Mouse (Mus musculus): ENCODE measurements around the gene Slc20a1. TPM values are rescaled to one million over a fixed set of nuclear protein-coding genes. Genes with fewer than 3 reads are reported as not detected.

The Slc20a1 gene
- 70.7 and 72.8 TPM in 2 replicates for polyA plus RNA-seq (2014; fragmentation: Nextera tagmentation; extraction: Ambion mirVana)

GRCm38 (mm10) chr2:129198436-129199327 lies at the start of gene Slc20a1:
TSS of gene Slc20a1 (plus strand) at chr2:129198764.
- Histone ChIP-seq H3K27me3 (ENCODE audit: control insufficient read depth, insufficient read depth, low read length) (no peaks in the 10 kb centered on the region), H3K36me3 (ENCODE audit: control insufficient read depth, insufficient read depth, low read length) (peaks cover 3% of the 10 kb centered on the region; the same call in 1 of the 2 replicates), H3K4me3 (ENCODE audit: low read depth, low read length) (peak within 1 kb of the TSS; percentile 88), H3K4me2 (ENCODE audit: low read depth, low read length, severe bottlenecking) (peak within 1 kb of the TSS; percentile 94), H3K9ac (ENCODE audit: low read length) (peak within 1 kb of the TSS; percentile 98), H3K9me3 (ENCODE audit: control insufficient read depth, low read length) (no peaks in the 10 kb centered on the region), H3K4me1 (replicated peaks; ENCODE audit: control insufficient read depth, insufficient read depth, low read length) (peaks cover 5% of the 10 kb centered on the region; the same call in 1 of the 2 replicates), H3K27ac (ENCODE audit: low read depth, low read length) (peak within 1 kb of the TSS; percentile 85)
- peak; percentile 99 for ATAC-seq (replicated peaks; ENCODE audit: low FRiP score)
- WGBS, result under 1% methylated on average over 82 of the region's 96 CpGs
- peak; percentile 100 for DNase-seq (ENCODE audit: low spot score)

- Histone ChIP-seq H3K4me1 (replicated peaks; ENCODE audit: control insufficient read depth, insufficient read depth, low read length) (no peaks in the 10 kb centered on the region), H3K9ac (ENCODE audit: low read length) (no peak overlapping the region), H3K9me3 (ENCODE audit: control insufficient read depth, low read length) (no peaks in the 10 kb centered on the region), H3K36me3 (ENCODE audit: control insufficient read depth, insufficient read depth, low read length) (no peaks in the 10 kb centered on the region), H3K27me3 (ENCODE audit: control insufficient read depth, insufficient read depth, low read length) (no peaks in the 10 kb centered on the region), H3K27ac (ENCODE audit: low read depth, low read length) (no peak overlapping the region), H3K4me3 (ENCODE audit: low read depth, low read length) (no peak overlapping the region), H3K4me2 (ENCODE audit: low read depth, low read length, severe bottlenecking) (no peak overlapping the region)
- ATAC-seq (replicated peaks; ENCODE audit: low FRiP score) (0 out of 2 replicates have a peak, but pooled peaks have one; percentile 44), DNase-seq (ENCODE audit: low spot score) (no peak)
- 45% methylated on average over 2 of the region's 2 CpGs for WGBS
Observed at GRCm38 (mm10) chr2:129148836-129149235, 49.7 kb upstream of the Slc20a1 start.

DNA sequence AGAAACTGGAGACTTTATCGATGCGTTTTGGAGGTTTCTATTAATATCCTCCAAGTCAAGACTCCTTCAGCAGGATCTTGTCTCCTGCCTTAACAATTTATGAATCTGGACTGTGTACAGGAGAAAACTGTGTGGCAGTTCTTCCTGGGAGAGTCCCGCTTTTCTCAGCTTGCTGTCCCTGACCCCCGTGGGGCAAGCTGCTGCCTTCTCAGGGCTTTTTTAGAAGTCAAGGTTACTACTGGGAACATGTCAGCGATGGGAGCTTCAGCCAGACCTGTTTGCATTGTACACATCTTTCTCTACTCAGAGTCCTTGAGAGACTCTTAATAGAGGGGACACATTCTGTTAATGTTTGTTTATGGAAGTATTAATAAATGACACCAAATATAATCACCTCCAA lies 48.2 kb upstream of the Slc20a1 start:
- H3K27me3 ChIP-seq (ENCODE audit: control insufficient read depth, insufficient read depth, low read length), result no peaks in the 10 kb centered on the region
- no peak overlapping the region for H3K4me3 ChIP-seq (ENCODE audit: low read depth, low read length)
- no peaks in the 10 kb centered on the region for H3K9me3 ChIP-seq (ENCODE audit: control insufficient read depth, low read length)
- H3K9ac ChIP-seq (ENCODE audit: low read length), result no peak overlapping the region
- H3K36me3 ChIP-seq (ENCODE audit: control insufficient read depth, insufficient read depth, low read length), result no peaks in the 10 kb centered on the region
- H3K27ac ChIP-seq (ENCODE audit: low read depth, low read length), result no peak overlapping the region
- no peak for DNase-seq (ENCODE audit: low spot score)
- no peak for ATAC-seq (replicated peaks; ENCODE audit: low FRiP score)
- H3K4me1 ChIP-seq (replicated peaks; ENCODE audit: control insufficient read depth, insufficient read depth, low read length), result no peaks in the 10 kb centered on the region
- H3K4me2 ChIP-seq (ENCODE audit: low read depth, low read length, severe bottlenecking), result no peak overlapping the region
- 83% methylated on average over 5 of the region's 5 CpGs for WGBS

- ATAC-seq (replicated peaks; ENCODE audit: low FRiP score), result no peak
- H3K4me3 ChIP-seq (ENCODE audit: low read depth, low read length), result no peak overlapping the region
- no peaks in the 10 kb centered on the region for H3K36me3 ChIP-seq (ENCODE audit: control insufficient read depth, insufficient read depth, low read length)
- no peak overlapping the region for H3K9ac ChIP-seq (ENCODE audit: low read length)
- H3K4me1 ChIP-seq (replicated peaks; ENCODE audit: control insufficient read depth, insufficient read depth, low read length), result no peaks in the 10 kb centered on the region
- WGBS, result 93% methylated on average over 9 of the region's 9 CpGs
- H3K4me2 ChIP-seq (ENCODE audit: low read depth, low read length, severe bottlenecking), result no peak overlapping the region
- no peak overlapping the region for H3K27ac ChIP-seq (ENCODE audit: low read depth, low read length)
- no peaks in the 10 kb centered on the region for H3K27me3 ChIP-seq (ENCODE audit: control insufficient read depth, insufficient read depth, low read length)
- H3K9me3 ChIP-seq (ENCODE audit: control insufficient read depth, low read length), result no peaks in the 10 kb centered on the region
- DNase-seq (ENCODE audit: low spot score), result no peak
Observed at GRCm38 (mm10) chr2:129151111-129151510, 47.5 kb upstream of the Slc20a1 start.

DNA sequence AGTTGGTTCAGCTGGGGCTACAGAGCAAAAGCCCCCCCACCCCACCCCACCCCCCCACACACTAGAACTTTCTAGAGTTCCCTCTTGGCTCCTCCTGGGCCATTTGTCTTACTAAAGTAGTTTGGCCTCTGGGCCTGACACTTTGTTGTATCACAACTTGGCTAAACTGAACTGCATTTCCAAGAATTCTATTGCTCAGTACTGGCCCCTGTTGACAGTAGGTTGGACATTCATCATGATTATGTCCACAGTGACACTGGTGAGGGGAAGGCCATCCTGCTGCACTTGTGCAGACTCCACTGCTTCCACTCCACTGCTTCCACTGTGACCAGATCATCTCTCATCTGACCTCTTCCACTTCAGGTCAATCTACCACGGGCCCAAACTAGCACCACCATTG lies 45.8 kb upstream of the Slc20a1 start:
- Histone ChIP-seq H3K9ac (ENCODE audit: low read length) (no peak overlapping the region), H3K4me3 (ENCODE audit: low read depth, low read length) (no peak overlapping the region), H3K4me2 (ENCODE audit: low read depth, low read length, severe bottlenecking) (no peak overlapping the region), H3K36me3 (ENCODE audit: control insufficient read depth, insufficient read depth, low read length) (no peaks in the 10 kb centered on the region), H3K27me3 (ENCODE audit: control insufficient read depth, insufficient read depth, low read length) (no peaks in the 10 kb centered on the region), H3K27ac (ENCODE audit: low read depth, low read length) (no peak overlapping the region), H3K9me3 (ENCODE audit: control insufficient read depth, low read length) (no peaks in the 10 kb centered on the region), H3K4me1 (replicated peaks; ENCODE audit: control insufficient read depth, insufficient read depth, low read length) (no peaks in the 10 kb centered on the region)
- 85% methylated on average over 1 of the region's 1 CpGs for WGBS
- DNase-seq (ENCODE audit: low spot score) (no peak), ATAC-seq (replicated peaks; ENCODE audit: low FRiP score) (no peak)

DNA sequence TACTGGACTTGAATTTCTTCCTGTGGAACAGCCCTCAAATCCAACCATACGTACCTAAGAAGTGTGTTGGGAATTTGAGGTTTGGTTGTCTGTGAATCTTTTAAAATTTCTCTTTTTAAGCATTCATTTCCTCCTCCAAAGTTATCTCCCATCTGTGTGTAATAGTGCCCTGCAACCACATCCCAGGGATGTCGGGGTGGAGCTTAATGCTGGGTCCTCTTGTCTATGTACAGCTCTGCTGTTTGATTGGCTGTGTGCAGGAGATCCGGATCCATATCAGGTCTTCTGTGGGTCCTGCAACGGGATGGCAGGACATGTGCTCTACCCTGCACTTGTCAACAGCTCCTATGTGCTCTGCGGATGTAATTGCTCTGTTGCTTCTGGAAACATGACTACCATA lies 33.7 kb upstream of the Slc20a1 start:
- Histone ChIP-seq H3K9ac (ENCODE audit: low read length) (no peak overlapping the region), H3K4me1 (replicated peaks; ENCODE audit: control insufficient read depth, insufficient read depth, low read length) (no peaks in the 10 kb centered on the region), H3K4me2 (ENCODE audit: low read depth, low read length, severe bottlenecking) (no peak overlapping the region), H3K27ac (ENCODE audit: low read depth, low read length) (no peak overlapping the region), H3K27me3 (ENCODE audit: control insufficient read depth, insufficient read depth, low read length) (no peaks in the 10 kb centered on the region), H3K4me3 (ENCODE audit: low read depth, low read length) (no peak overlapping the region), H3K9me3 (ENCODE audit: control insufficient read depth, low read length) (no peaks in the 10 kb centered on the region), H3K36me3 (ENCODE audit: control insufficient read depth, insufficient read depth, low read length) (no peaks in the 10 kb centered on the region)
- ATAC-seq (replicated peaks; ENCODE audit: low FRiP score) (no peak), DNase-seq (ENCODE audit: low spot score) (no peak)
- 77% methylated on average over 5 of the region's 5 CpGs for WGBS

DNA sequence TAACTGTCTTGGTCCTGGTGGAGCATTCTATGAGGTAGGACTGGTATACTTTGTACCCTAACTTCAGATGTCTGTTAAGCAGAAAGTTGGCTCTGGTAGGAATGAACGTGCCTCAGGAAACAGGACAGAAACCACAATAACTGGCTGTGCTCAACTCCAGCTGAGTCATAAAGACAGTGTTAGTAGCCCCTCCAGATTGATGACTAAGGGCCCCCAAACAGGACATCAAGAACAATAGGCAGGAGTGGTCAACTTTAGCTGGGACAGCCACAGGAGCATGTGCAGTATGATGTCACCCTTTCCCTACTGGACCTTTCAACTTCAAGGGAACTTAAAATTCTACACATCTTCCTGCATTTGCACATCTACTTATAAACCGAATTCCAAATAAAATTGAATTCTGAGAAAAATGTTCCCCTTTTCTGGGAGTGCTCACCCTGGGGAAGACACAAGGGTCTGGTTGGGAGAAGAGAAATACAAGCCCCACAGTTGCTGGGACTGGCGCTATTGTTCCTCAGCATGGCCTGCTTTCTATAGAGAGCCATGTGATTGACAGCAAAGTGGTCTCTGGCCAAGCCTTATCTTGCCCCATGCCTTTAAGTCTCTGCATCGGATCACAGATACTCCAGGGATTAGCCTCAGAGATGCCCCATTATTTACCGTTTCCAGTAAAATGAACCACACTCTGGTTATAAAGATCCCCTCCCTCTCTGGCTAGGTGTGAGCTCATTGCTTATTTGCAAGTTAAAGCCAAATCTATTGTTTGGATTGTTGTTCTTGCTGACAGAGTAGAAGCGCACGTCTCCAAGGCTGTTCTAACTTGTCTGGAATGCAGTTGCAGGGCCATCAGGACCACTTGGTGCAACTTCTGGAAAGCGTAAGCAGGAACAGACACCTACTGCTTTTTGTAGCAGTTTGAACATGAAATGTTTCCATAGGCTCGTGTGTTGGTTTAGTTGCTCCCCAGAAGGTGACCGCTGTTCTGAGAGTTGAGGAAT lies 31.8 kb upstream of the Slc20a1 start:
- H3K27ac ChIP-seq (ENCODE audit: low read depth, low read length), result no peak overlapping the region

GRCm38 (mm10) chr2:129173386-129173785 lies 25.2 kb upstream of the Slc20a1 start:
- Histone ChIP-seq H3K4me3 (ENCODE audit: low read depth, low read length) (no peak overlapping the region), H3K27ac (ENCODE audit: low read depth, low read length) (no peak overlapping the region), H3K4me2 (ENCODE audit: low read depth, low read length, severe bottlenecking) (no peak overlapping the region), H3K9ac (ENCODE audit: low read length) (no peak overlapping the region), H3K36me3 (ENCODE audit: control insufficient read depth, insufficient read depth, low read length) (no peaks in the 10 kb centered on the region), H3K4me1 (replicated peaks; ENCODE audit: control insufficient read depth, insufficient read depth, low read length) (no peaks in the 10 kb centered on the region), H3K9me3 (ENCODE audit: control insufficient read depth, low read length) (no peaks in the 10 kb centered on the region), H3K27me3 (ENCODE audit: control insufficient read depth, insufficient read depth, low read length) (no peaks in the 10 kb centered on the region)
- 62% methylated on average over 10 of the region's 10 CpGs for WGBS
- DNase-seq (ENCODE audit: low spot score), result no peak
- ATAC-seq (replicated peaks; ENCODE audit: low FRiP score), result no peak

More for the DNA sequence above, 31.8 kb upstream of the Slc20a1 start:
- ATAC-seq (replicated peaks; ENCODE audit: low FRiP score) (no peak), DNase-seq (ENCODE audit: low spot score) (no peak)
- Histone ChIP-seq H3K4me2 (ENCODE audit: low read depth, low read length, severe bottlenecking) (no peak overlapping the region), H3K4me1 (replicated peaks; ENCODE audit: control insufficient read depth, insufficient read depth, low read length) (no peaks in the 10 kb centered on the region), H3K4me3 (ENCODE audit: low read depth, low read length) (no peak overlapping the region), H3K36me3 (ENCODE audit: control insufficient read depth, insufficient read depth, low read length) (no peaks in the 10 kb centered on the region), H3K27me3 (ENCODE audit: control insufficient read depth, insufficient read depth, low read length) (no peaks in the 10 kb centered on the region), H3K9ac (ENCODE audit: low read length) (no peak overlapping the region), H3K9me3 (ENCODE audit: control insufficient read depth, low read length) (no peaks in the 10 kb centered on the region)
- 75% methylated on average over 10 of the region's 10 CpGs for WGBS

Data from forebrain, embryonic 11.5 days (tissue).